Mouse (Mus musculus): ENCODE data around the gene Insrr. TPM values are rescaled to one million over a fixed set of nuclear protein-coding genes. Genes with fewer than 3 reads are reported as not detected.

Gene Insrr
- polyA plus RNA-seq, 1 experiment from 2014 or later: 0.50 TPM

- peak overlapping the region; percentile 27; the same call in 1 of the 2 replicates for H3K27ac ChIP-seq (ENCODE audit: low read length)
- WGBS: 65% methylated on average over 20 of the region's 20 CpGs
- 0 out of 2 replicates have a peak overlapping the region, but pooled peaks have one; percentile 3 for H3K4me2 ChIP-seq (ENCODE audit: low read depth, low read length)
- ATAC-seq (ENCODE audit: insufficient read depth, low FRiP score): no peak
- H3K36me3 ChIP-seq (ENCODE audit: control insufficient read depth, insufficient read depth, low read length): 0 out of 2 replicates have a peak, but pooled peaks cover 3% of the 10 kb centered on the region
- H3K4me1 ChIP-seq (ENCODE audit: control insufficient read depth, insufficient read depth, low read length): peaks cover 38% of the 10 kb centered on the region
- H3K27me3 ChIP-seq (ENCODE audit: control insufficient read depth, insufficient read depth, low read length): no peaks in the 10 kb centered on the region; the same call in 1 of the 2 replicates
- H3K4me3 ChIP-seq (replicated peaks; ENCODE audit: low read length): no peak overlapping the region
- no peaks in the 10 kb centered on the region for H3K9me3 ChIP-seq (replicated peaks; ENCODE audit: control insufficient read depth, low read length)
- H3K9ac ChIP-seq (ENCODE audit: low read length): no peak overlapping the region; the same call in 1 of the 2 replicates
Measured at GRCm38 (mm10) chr3:87761408-87762375, 35.1 kb upstream of the Insrr start.

- Histone ChIP-seq H3K9me3 (replicated peaks; ENCODE audit: control insufficient read depth, low read length) (no peaks in the 10 kb centered on the region), H3K9ac (ENCODE audit: low read length) (peak overlapping the region; percentile 63), H3K4me2 (ENCODE audit: low read depth, low read length) (peak overlapping the region; percentile 45), H3K4me3 (replicated peaks; ENCODE audit: low read length) (peak overlapping the region; percentile 20; the same call in 1 of the 2 replicates), H3K36me3 (ENCODE audit: control insufficient read depth, insufficient read depth, low read length) (no peaks in the 10 kb centered on the region), H3K4me1 (ENCODE audit: control insufficient read depth, insufficient read depth, low read length) (peaks cover 45% of the 10 kb centered on the region), H3K27me3 (ENCODE audit: control insufficient read depth, insufficient read depth, low read length) (no peaks in the 10 kb centered on the region), H3K27ac (ENCODE audit: low read length) (peak overlapping the region; percentile 94)
- ATAC-seq (ENCODE audit: insufficient read depth, low FRiP score): no peak
- WGBS: 42% methylated on average over 4 of the region's 4 CpGs
Measured at GRCm38 (mm10) chr3:87763202-87763601, 33.5 kb upstream of the Insrr start.

GRCm38 (mm10) chr3:87763683-87764289 lies 33.0 kb upstream of the Insrr start:
- peaks cover 45% of the 10 kb centered on the region for H3K4me1 ChIP-seq (ENCODE audit: control insufficient read depth, insufficient read depth, low read length)
- peak overlapping the region; percentile 63 for H3K9ac ChIP-seq (ENCODE audit: low read length)
- H3K27me3 ChIP-seq (ENCODE audit: control insufficient read depth, insufficient read depth, low read length): no peaks in the 10 kb centered on the region
- WGBS: 16% methylated on average over 13 of the region's 15 CpGs
- H3K4me2 ChIP-seq (ENCODE audit: low read depth, low read length): peak overlapping the region; percentile 45
- peak overlapping the region; percentile 28 for H3K4me3 ChIP-seq (replicated peaks; ENCODE audit: low read length)
- no peaks in the 10 kb centered on the region for H3K9me3 ChIP-seq (replicated peaks; ENCODE audit: control insufficient read depth, low read length)
- H3K36me3 ChIP-seq (ENCODE audit: control insufficient read depth, insufficient read depth, low read length): no peaks in the 10 kb centered on the region
- peak overlapping the region; percentile 94 for H3K27ac ChIP-seq (ENCODE audit: low read length)
- ATAC-seq (ENCODE audit: insufficient read depth, low FRiP score): peak; percentile 56

- no peak for ATAC-seq (ENCODE audit: insufficient read depth, low FRiP score)
- Histone ChIP-seq H3K36me3 (ENCODE audit: control insufficient read depth, insufficient read depth, low read length) (no peaks in the 10 kb centered on the region), H3K4me2 (ENCODE audit: low read depth, low read length) (peak overlapping the region; percentile 45), H3K9me3 (replicated peaks; ENCODE audit: control insufficient read depth, low read length) (no peaks in the 10 kb centered on the region), H3K27ac (ENCODE audit: low read length) (peak overlapping the region; percentile 94), H3K4me3 (replicated peaks; ENCODE audit: low read length) (peak overlapping the region; percentile 28), H3K4me1 (ENCODE audit: control insufficient read depth, insufficient read depth, low read length) (peaks cover 45% of the 10 kb centered on the region), H3K9ac (ENCODE audit: low read length) (peak overlapping the region; percentile 63), H3K27me3 (ENCODE audit: control insufficient read depth, insufficient read depth, low read length) (no peaks in the 10 kb centered on the region)
- 16% methylated on average over 10 of the region's 10 CpGs for WGBS
Measured at GRCm38 (mm10) chr3:87764506-87764905, 32.2 kb upstream of the Insrr start.

- Histone ChIP-seq H3K9ac (ENCODE audit: low read length) (peak overlapping the region; percentile 63), H3K27me3 (ENCODE audit: control insufficient read depth, insufficient read depth, low read length) (no peaks in the 10 kb centered on the region), H3K4me1 (ENCODE audit: control insufficient read depth, insufficient read depth, low read length) (peaks cover 45% of the 10 kb centered on the region), H3K4me2 (ENCODE audit: low read depth, low read length) (peak overlapping the region; percentile 45), H3K4me3 (replicated peaks; ENCODE audit: low read length) (peak overlapping the region; percentile 28), H3K9me3 (replicated peaks; ENCODE audit: control insufficient read depth, low read length) (no peaks in the 10 kb centered on the region), H3K36me3 (ENCODE audit: control insufficient read depth, insufficient read depth, low read length) (no peaks in the 10 kb centered on the region), H3K27ac (ENCODE audit: low read length) (peak overlapping the region; percentile 94)
- ATAC-seq (ENCODE audit: insufficient read depth, low FRiP score): peak; percentile 10; the same call in 1 of the 2 replicates
- WGBS: 28% methylated on average over 10 of the region's 10 CpGs
Measured at GRCm38 (mm10) chr3:87765091-87765490, 31.7 kb upstream of the Insrr start.

GRCm38 (mm10) chr3:87765631-87766283 lies 31.0 kb upstream of the Insrr start:
- ATAC-seq (ENCODE audit: insufficient read depth, low FRiP score): no peak
- H3K4me1 ChIP-seq (ENCODE audit: control insufficient read depth, insufficient read depth, low read length): peaks cover 45% of the 10 kb centered on the region
- no peaks in the 10 kb centered on the region for H3K27me3 ChIP-seq (ENCODE audit: control insufficient read depth, insufficient read depth, low read length)
- no peaks in the 10 kb centered on the region for H3K9me3 ChIP-seq (replicated peaks; ENCODE audit: control insufficient read depth, low read length)
- H3K4me2 ChIP-seq (ENCODE audit: low read depth, low read length): peak overlapping the region; percentile 45
- peak overlapping the region; percentile 48 for H3K9ac ChIP-seq (ENCODE audit: low read length)
- WGBS: 75% methylated on average over 5 of the region's 5 CpGs
- H3K27ac ChIP-seq (ENCODE audit: low read length): peak overlapping the region; percentile 94
- H3K4me3 ChIP-seq (replicated peaks; ENCODE audit: low read length): peak overlapping the region; percentile 28; the same call in 1 of the 2 replicates
- no peaks in the 10 kb centered on the region for H3K36me3 ChIP-seq (ENCODE audit: control insufficient read depth, insufficient read depth, low read length)

- H3K9ac ChIP-seq (ENCODE audit: low read length): peak overlapping the region; percentile 48; the same call in 1 of the 2 replicates
- H3K36me3 ChIP-seq (ENCODE audit: control insufficient read depth, insufficient read depth, low read length): no peaks in the 10 kb centered on the region
- 82% methylated on average over 3 of the region's 3 CpGs for WGBS
- peak overlapping the region; percentile 45 for H3K4me2 ChIP-seq (ENCODE audit: low read depth, low read length)
- H3K4me1 ChIP-seq (ENCODE audit: control insufficient read depth, insufficient read depth, low read length): peaks cover 43% of the 10 kb centered on the region
- ATAC-seq (ENCODE audit: insufficient read depth, low FRiP score): no peak
- peak overlapping the region; percentile 94 for H3K27ac ChIP-seq (ENCODE audit: low read length)
- H3K4me3 ChIP-seq (replicated peaks; ENCODE audit: low read length): no peak overlapping the region
- no peaks in the 10 kb centered on the region for H3K27me3 ChIP-seq (ENCODE audit: control insufficient read depth, insufficient read depth, low read length)
- H3K9me3 ChIP-seq (replicated peaks; ENCODE audit: control insufficient read depth, low read length): no peaks in the 10 kb centered on the region
Measured at GRCm38 (mm10) chr3:87766284-87766667, 30.5 kb upstream of the Insrr start.

- no peaks in the 10 kb centered on the region for H3K9me3 ChIP-seq (replicated peaks; ENCODE audit: control insufficient read depth, low read length)
- peak overlapping the region; percentile 59 for H3K27ac ChIP-seq (ENCODE audit: low read length)
- peak overlapping the region; percentile 50 for H3K4me2 ChIP-seq (ENCODE audit: low read depth, low read length)
- WGBS: 66% methylated on average over 8 of the region's 8 CpGs
- no peak for ATAC-seq (ENCODE audit: insufficient read depth, low FRiP score)
- H3K9ac ChIP-seq (ENCODE audit: low read length): peak overlapping the region; percentile 68
- H3K4me3 ChIP-seq (replicated peaks; ENCODE audit: low read length): peak overlapping the region; percentile 53
- no peaks in the 10 kb centered on the region for H3K27me3 ChIP-seq (ENCODE audit: control insufficient read depth, insufficient read depth, low read length)
- H3K4me1 ChIP-seq (ENCODE audit: control insufficient read depth, insufficient read depth, low read length): peaks cover 34% of the 10 kb centered on the region
- no peaks in the 10 kb centered on the region for H3K36me3 ChIP-seq (ENCODE audit: control insufficient read depth, insufficient read depth, low read length)
Measured at GRCm38 (mm10) chr3:87767764-87768163, 29.0 kb upstream of the Insrr start.
